Mouse (Mus musculus) kidney, postnatal 25 days (tissue): Measurements from ENCODE around the gene Slc25a13.

Experiments used
- DNase-seq, 2 experiments: peaks; one replicate each; pipeline ENCODE4 v3.0.0; 2021; ENCODE audit warnings: mixed read lengths in 2 of 2

Slc25a13 gene

DNA sequence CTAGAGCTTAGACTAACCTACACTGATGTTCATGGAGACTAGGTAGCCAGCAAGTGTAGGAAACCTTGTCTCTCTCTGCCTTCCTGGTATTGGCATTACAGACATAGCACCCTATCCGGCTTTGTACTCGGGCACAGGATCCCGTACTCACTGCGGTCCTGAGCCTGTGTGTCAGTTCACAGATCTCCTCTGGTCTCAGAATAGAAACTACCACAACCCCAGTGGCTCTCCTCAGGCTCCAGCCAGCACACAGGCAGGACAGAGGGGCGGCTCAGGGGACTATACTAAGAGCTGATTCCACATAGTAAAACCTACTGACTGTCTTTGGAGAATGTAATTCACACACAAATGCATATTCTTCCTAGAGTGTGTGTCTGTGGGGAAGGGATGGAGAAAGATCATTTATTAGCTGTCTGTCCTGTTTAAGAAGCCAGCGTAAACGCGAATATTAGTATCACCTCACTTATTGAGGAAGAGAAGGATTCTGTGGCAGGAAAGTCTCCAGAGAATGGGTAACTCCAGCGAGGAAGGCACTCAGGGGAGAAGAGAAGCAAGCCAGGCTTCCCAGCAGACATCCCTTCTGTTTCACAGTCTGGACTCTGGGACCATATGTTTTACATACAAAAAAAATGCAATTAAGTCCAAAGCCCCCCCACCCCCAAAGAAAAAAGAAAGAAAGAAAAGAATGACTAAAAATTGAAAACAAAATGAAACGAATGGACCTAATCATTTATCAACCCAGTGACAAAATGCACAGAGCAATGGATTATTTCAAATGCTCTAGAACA lies 49.4 kb downstream of the Slc25a13 start:
- no peak for DNase-seq

DNA sequence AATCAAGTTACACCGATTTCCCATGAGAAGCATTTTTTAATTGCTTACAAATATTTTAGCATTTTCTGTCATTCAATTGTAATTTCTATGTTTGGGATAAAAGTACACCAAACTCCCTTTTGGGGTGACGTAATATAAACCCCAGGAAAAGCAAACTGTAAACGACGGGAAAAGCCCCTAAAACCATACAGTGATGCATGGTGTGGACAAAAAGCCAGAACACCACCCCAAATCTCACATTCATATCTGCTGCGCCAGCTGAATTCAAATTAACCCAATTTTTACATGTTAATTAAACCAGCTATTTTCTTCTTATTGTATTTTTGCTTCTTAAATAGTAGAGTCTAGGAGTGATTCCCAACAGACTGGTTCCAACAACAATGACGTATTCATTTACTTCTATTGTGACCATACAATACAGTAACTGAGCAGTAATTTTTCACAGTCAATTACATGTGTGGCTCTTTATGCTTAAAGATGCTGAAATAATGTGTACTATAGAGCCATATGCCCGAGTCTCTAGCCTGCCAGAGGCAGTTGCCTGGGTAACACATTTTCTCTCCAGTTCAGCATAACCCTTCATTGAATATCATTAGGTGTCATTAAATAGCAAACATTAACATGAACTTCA lies 53.9 kb downstream of the Slc25a13 start:
- no peak for DNase-seq

DNA sequence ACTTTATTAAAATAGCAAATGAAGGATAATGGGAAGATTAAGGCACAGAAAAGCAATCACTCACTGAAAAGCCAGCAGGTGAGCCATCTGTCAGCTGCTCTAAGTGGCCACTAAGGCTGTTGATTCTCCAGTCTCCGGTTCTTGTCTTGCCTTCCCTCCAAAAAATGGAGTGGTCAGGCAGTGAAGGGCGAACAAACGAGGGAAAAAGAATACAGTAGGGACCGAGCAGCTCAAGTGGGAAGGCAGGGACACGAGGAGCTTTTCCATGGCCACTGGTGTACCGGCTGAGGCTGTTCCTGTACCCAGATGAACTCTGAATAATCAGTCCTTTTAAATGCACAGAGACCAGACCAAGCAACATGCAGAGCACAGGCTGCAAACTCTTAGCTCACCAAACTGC lies 54.8 kb downstream of the Slc25a13 start:
- DNase-seq = no peak

DNA sequence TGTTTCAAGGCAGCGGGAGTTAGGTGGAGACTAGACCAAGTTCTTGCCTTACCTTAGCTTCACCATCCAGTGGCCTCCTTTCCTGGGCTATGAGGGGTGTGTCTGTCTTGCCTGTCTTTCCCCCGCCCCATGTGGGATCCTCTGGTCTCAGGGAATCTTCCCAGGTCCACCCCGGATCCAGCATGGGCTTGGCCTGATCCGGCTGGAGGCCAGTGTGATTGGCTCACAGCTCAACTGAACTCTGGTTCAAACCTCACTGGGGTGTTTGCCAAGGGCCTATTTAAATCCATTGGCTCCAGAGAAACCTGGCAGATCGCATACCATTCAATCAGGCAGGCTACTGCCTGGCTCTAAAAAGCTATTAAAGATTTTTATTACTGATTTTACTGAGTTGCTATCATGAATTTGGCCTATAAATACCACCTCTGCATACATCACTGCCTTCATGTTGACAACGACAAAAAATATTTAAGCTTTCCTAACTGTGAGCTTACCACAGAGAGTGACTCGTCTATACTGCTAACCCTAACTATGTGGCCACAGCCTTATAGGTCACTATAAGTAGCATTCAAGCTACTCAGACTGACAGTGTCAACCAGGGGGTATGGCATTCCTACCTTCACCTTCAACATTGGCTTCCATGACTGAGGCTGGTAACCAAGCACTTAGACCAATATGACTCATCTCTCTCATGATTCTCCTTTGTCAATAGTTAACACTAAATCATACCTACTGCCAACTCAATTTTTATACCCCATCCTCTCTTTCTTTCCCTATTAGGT lies 56.1 kb downstream of the Slc25a13 start:
- DNase-seq = peak; percentile 42 to 53

DNA sequence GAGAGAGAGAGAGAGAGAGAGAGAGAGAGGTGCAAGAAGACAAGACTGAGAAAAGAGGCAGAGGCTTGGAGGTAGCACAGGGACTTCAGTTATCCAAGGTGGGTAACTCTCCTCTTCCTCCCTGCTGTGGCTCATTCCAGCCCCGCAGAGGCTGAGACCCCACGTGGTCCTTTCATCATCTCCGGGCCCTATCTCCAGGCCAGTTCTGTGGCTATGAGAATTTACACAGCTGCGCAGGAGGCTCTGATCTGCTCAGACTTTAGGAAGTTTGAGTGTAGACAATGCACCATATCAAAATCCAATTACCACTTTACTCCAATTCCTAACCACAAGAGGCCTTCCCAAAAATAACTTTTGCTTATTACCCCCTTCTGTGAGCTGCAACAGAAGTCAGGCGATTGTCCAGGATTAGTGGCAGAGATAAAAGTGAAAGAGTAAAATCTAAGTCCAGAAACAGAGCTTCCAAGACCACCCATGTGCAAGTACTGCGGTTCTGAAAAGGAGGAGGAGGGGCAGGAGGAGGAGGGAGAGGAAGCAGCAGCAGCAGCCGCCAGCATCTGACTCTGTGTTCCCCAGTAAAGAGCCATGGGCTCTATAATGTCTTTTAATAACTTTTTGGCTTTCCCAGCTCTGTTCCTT lies 57.6 kb downstream of the Slc25a13 start:
- no peak for DNase-seq

DNA sequence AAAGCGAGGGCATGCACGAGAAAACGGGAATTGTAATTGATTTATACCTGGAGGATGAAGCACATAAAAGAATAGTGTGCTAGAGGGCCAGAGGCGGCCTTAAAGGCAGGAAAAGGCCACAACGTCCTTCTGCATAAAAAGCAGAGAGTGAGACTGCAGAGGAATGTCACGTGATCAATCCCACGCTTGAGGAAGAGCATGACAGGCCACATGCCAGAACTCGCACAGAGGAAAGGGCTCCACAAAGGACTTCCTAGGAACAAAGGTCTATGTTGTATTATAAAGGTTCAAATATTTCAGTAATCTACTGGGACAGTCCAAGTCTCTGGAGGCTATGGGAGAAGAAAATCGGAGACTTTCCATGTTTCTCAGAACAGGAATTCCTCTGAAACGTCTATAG lies 63.5 kb downstream of the Slc25a13 start:
- DNase-seq = peak; percentile 37 to 59

DNA sequence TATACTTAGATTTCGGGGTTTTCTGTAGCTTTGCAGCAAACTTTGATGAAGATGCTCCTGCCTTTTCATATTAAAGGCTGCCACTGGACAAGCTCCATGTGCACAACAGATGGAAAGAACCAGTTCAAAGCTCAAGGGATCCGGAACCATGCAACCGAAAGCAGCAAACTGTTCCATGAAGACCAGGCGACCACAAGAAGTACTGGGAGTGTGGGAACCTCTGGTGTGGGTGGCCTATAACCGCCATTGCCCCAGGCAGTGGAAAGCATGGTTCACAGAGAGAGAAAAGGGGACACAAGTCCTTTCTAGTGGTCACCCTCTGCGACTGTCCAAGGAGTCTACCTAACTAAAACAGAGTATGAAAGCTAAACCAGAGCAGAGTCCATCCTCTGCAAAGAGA lies 66.2 kb downstream of the Slc25a13 start:
- DNase-seq = no peak

DNA sequence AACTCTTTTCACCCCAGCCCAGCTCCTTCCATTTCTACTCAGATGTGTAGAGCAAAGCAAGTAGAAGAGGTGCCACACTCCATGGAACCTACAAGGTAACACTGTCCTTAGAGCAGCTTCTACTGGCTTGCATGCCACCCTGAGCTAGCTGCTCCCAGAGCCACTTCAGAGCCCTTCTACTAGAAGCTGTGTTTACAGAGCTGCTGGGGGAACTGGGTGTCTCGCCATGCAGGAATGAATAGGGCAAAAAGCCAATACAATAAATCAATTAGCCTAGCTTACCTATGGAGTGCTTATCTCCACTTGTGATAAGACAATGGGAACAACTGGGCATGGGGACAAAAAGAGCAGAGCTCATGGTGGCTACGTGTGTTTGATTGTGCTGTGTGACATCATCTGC lies 67.2 kb downstream of the Slc25a13 start:
- DNase-seq = no peak

DNA sequence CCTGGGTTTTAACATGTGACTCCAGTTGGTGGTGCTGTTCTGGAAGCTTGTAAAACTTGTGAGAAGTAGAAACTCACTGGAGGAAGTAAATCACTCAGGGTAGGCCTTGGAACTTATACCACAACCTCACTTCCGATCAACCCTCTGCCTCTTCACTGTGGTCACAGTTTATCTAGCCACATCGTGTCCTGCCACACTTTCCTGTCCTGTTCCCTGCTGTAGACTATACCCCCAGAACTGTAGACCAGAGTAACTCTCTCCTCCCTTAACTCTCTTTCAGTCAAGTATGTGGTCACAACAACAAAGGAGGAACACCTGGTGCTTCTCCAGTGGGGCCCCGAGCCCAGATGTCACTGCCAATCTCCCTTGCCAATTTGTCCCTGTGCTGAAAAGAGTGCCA lies 67.6 kb downstream of the Slc25a13 start:
- DNase-seq = no peak

DNA sequence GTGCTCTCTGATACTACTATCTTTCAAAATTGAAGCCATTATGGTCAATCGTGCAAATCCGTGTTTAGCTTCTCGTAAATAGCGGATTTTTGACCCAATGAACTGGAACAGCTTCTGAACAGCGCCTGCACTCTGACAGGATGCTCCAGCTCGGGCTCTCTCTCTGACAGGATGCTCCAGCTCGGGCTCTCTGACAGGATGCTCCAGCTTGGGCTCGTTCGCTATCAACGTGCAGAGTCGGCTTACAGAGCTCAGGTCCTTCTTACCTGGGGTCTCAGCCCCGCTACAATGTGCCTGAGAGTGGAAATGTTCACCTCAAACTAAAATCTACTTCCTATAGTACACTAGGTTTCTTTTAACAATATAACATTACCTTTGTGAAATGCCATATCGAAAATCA lies 71.6 kb downstream of the Slc25a13 start:
- DNase-seq = no peak

DNA sequence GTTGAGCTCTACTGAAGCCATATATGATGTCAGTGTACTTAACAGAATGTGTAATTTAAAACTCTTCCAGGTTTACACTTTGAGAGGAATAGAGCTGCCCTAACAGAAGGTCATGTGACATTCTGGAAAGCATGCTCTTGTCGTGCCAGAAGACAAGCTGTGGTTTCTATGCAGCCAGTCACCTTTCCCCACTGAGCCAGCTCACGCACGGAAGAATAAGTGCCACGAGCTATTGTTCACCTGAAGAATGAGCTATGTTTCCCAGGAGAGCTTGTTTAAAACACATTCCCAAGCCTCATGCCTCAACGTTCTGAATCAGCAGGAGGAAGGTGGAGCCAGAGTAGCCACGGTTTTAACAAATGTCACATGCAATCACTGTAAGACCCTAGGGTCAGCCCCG lies 73.4 kb downstream of the Slc25a13 start:
- DNase-seq = no peak

DNA sequence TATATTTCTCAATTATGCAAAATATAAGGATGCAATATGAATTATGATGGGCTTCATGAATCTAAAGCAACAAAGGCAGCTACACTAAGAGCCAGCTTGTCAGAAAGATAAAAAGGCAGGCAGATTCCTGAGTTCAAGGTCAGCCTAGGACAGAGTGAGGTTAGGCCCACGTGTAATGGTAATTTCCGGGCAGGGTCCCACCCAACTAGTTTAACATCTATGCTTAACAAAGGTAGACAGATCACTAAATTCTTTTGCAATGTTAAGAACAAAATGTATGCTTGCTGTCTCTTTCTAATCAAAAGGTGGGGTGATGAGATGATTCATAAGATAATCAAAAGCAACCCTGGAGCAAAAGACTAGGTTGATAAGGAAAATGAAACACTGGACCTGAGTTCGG lies 76.6 kb downstream of the Slc25a13 start:
- no peak for DNase-seq

DNA sequence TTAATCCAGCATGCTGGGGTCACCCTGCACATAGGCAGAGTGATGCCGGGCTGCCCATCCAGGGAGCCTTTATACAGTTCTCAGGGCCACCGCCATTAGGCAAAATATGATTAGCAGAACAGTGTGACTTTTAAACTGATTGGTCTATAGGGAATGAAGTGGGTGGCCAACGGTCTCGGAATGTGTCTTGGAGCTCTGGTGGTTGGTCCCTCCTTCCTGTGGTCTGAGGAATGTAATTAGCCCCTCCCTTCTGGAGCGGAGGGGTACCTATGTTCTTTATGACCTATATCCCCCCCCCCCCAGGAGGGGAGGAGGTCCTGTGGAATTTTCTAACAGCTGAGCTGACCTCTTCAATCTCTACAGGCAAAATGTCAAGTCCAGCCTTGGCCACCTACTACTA lies 77.9 kb downstream of the Slc25a13 start:
- no peak for DNase-seq

DNA sequence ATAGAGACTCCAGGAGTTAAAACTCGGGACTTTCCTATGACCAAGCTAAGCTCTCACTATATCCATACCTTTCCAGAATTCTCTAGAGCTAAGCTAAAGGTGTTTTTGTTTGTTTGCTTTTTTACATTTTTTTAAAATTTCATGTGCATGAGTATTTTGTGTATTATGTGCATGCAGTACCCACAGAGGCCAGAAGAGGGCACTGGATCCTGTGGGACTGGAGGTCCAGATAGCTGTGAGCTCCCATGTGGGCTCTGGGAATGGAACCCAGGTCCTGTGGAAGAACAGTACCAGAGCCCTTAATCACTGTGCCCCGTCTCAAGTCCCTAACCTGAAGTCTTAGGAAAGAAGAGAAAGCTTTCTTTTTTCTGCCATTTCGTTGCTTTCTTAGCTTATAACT lies 80.2 kb downstream of the Slc25a13 start:
- peak in 1 of 2 experiments; percentile 39 for DNase-seq

DNA sequence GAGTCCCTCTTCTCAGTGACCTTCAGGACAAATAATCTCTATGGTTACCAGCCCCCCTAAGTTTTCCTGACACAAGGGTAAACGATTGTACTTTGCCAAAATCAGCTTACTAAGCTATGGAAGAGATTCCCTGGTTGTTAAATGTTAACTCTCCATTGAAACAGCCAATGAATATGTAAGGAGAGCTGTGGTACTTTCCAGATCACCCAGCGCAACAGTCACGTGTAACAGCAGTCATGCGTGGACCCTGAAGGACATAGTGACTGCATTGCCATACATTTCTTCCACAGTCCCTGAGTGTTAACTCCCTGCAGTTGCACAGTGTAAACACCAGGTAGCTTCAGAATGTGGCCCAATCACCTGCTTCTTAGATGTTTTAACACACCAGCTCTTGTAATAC lies 82.0 kb downstream of the Slc25a13 start:
- DNase-seq = peak; percentile 72 to 85

DNA sequence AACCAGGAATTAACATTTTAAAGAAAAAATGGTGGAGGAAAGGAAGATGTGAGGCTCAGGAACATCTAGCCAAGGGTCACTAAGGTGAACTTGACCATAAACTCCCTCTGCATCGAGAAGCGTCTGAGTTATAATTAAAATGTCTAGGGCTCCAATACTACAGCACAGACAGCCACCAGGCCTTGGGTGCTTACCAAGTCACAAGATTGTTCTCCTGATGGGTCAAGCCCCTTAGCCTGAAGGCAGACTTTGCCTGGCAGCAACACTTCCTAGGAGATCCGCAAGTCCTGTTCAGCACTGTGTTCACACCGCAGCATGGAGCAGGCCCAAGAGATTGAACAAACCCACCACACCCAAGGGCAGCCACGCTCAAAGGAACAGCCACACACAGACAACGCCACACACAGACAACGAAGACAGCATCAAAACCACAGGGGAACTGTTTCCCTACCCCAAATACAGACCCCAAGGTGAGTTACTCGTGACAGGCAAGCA lies 83.4 kb downstream of the Slc25a13 start:
- DNase-seq = peak; percentile 33 to 49

DNA sequence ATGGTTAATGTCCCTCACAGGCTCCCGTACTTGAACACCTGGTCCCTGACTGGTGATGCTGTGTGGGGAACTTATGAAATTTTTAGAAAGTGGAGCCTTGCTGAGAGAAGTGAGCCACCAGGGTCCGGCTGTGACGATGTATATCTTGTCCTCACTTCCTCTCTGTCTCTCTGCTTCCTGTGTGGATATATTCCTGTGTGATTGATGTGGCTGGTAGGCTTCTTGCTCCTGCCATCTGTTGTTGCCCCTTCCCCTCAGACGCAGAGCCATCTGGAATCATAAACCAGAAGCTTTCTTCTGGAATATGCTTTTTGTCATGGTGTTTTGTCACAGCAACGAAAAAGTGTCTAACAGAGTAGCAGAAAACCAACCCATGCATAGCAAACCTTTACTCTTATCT lies 84.9 kb downstream of the Slc25a13 start:
- no peak for DNase-seq

DNA sequence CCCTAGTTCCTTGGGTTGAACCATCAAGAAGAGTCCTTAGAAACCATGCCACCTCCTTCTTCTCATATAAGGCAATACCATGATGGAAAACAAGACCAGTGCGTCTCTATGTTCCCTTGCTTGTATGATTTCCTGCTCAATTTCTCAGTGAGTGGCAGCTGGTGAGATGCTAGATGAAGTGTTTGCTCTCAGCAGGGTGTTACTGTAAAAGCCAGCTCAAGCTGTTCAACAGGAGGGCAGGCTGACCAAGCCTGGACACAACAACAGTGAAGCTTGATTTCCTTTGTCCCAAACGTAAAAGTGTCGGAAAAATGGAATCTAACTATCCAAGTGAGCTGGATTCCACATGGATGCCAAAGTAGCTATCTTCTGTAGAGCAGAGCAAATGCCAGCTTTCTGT lies 91.4 kb downstream of the Slc25a13 start:
- no peak for DNase-seq

DNA sequence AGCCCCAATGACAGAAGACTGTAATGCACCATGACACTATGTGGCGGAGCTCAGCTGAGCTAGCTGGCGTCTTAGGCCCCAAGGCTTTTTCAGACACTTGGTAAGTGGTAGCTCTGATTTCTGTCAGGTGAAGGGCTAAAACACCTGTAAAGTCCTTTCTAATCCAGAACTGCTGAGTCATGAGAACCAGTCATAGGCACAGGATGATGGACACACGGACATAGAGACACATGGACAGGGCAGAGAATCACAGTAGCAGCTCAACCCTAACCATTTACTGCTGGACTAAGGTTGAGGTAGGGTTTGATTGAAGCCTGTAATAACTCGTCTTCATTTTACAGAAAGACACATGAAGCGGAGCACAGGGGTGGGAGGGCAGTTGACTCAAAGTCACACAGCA lies 95.1 kb downstream of the Slc25a13 start:
- no peak for DNase-seq

DNA sequence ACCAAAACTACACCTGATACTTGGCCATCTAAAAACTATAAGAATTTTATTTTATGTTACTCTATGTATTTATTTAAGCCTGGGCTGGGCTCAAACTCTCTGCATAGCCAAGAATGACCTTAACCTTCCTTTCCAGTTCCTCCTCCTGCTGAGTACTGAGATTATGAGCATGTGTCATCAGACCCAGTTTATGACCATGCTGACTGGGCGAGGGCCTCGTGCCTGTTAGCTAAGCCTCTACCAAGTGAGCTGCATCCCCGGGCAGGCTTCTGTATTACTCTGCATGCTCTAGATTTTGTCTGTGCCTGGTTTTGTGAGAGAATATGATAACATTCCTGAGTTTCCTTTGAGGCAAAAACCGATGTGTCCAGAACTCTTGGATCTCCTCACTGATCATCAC lies 96.1 kb downstream of the Slc25a13 start:
- DNase-seq = no peak

DNA sequence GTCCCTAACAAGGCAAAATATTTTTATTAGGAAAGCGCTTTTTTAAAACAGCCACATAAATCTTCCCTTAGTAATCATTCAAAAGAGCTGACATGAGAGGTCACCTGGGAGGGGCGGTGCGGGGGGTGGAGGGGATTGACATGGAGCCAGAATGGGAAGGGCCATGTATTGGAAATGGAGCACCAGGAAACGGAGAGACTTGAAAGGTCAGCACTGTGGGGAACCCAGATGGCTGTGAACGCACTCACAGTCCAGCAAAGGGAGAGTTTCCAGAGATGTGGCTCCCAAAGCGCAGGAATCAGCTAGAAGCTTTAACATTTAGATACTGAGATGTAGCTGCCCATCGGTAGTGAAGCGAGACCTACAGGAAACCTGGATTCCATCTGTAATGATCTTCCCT lies 101.2 kb downstream of the Slc25a13 start:
- DNase-seq = no peak

DNA sequence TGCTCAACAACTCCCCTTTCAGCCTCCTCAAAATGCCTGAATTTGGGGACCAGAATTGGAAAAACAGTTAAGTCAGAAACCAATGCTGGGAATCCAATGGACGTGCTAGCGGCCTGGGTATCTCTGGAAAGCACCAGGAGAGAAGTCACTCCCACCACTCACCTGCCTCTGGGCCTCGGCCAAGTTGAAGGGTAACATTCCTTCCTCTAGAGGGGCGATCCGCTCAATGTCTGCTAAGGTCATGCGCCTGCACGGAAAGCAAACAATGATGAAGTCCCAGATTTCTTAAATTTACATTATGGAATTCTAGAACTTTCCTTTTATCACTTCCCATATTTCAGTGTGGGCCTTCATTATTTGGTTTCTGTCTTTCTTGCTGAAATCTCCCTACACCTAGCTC lies 103.2 kb downstream of the Slc25a13 start:
- DNase-seq = no peak
